In genomic region chr17:79968819-79969218, GRCm38 (mm10) we compare ENCODE assay signal across 15 mouse cellular contexts.
DNase-seq lines count a peak whose midpoint lies in the region; ATAC-seq and TF ChIP-seq lines count a peak whose summit lies in the region.
"Had no signal": no experiment of that assay in that cellular context is flagged by ENCODE, and none has a peak within 500 bp of the region (broad histone marks: within the 10 kb centered on the region; RNA-seq: fewer than 3 reads in every experiment).

No protein-coding gene starts in this region.

- peak; percentile 90 to 97 for TF ChIP-seq EP300 in MEL (IDR thresholded peaks at IDR 0.05; ENCODE audit: low read depth in 1 of 2, low read length in 2 of 2)
- no peak for TF ChIP-seq EP300 in liver, postnatal 0 days (IDR thresholded peaks at IDR 0.05; ENCODE audit: low read depth)

- no peaks in the 10 kb centered on the region for H3K36me3 ChIP-seq in liver, embryonic 11.5 days (ENCODE audit: control insufficient read depth, insufficient read depth, low read length)
- H3K36me3 ChIP-seq in MEL (ENCODE audit: control insufficient read depth in 1 of 2, insufficient read depth in 2 of 2, low read length in 2 of 2), result peaks cover 0 to 19% of the 10 kb centered on the region in 2 experiments; a peak in 2 of 4 replicates
- no peaks in the 10 kb centered on the region for H3K36me3 ChIP-seq in liver, postnatal 0 days (replicated peaks; ENCODE audit: insufficient read depth, low read length)
- H3K36me3 ChIP-seq: embryonic facial prominence, embryonic 12.5 days; forebrain, embryonic 12.5 days; hindbrain, embryonic 13.5 days; neural tube, embryonic 15.5 days had no signal

- no peak for TF ChIP-seq CTCF in MEL (IDR thresholded peaks at IDR 0.05 in 2 of 3, conservative IDR thresholded peaks at IDR 0.05 in 1 of 3; ENCODE audit: control insufficient read depth in 1 of 3, insufficient read depth in 1 of 3, low read depth in 2 of 3, low read length in 3 of 3, poor library complexity in 1 of 3, severe bottlenecking in 1 of 3)
- no peak for TF ChIP-seq CTCF in liver, postnatal 0 days (IDR thresholded peaks at IDR 0.05; ENCODE audit: low read depth)

- 37% methylated on average over 9 of the region's 9 CpGs for WGBS in liver, embryonic 11.5 days
- 44% methylated on average over 9 of the region's 9 CpGs for WGBS in liver, postnatal 0 days (ENCODE audit: insufficient replicate concordance)

- H3K4me2 ChIP-seq in liver, embryonic 11.5 days, result peak overlapping the region; percentile 31
- H3K4me2 ChIP-seq in liver, postnatal 0 days (ENCODE audit: low read depth, low read length), result no peak overlapping the region
- H3K4me2 ChIP-seq: embryonic facial prominence, embryonic 12.5 days; forebrain, embryonic 12.5 days; hindbrain, embryonic 13.5 days; neural tube, embryonic 15.5 days had no signal

- no peak overlapping the region for H3K9ac ChIP-seq in liver, embryonic 11.5 days (ENCODE audit: low read depth, low read length)
- H3K9ac ChIP-seq in MEL (ENCODE audit: control insufficient read depth, low read depth, low read length, poor library complexity, severe bottlenecking), result no peak overlapping the region
- no peak overlapping the region for H3K9ac ChIP-seq in liver, postnatal 0 days (replicated peaks)
- H3K9ac ChIP-seq: embryonic facial prominence, embryonic 12.5 days; forebrain, embryonic 12.5 days; hindbrain, embryonic 13.5 days; neural tube, embryonic 15.5 days had no signal

- DNase-seq in liver, embryonic 11.5 days (ENCODE audit: low spot score), result no peak
- no peak for DNase-seq in liver
- peak; percentile 94 for DNase-seq in MEL (ENCODE audit: low read depth, low spot score)
- no peak for DNase-seq in liver, postnatal 0 days
- DNase-seq in kidney, postnatal 25 days, result no peak
- DNase-seq in ovary, postnatal 36 days (ENCODE audit: low spot score), result no peak
- no peak for DNase-seq in adrenal gland, adult 8-10 months
- DNase-seq: cerebellum, adult 9-11 months; right cerebral cortex, adult 18-20 months had no signal

- peaks cover 23% of the 10 kb centered on the region for H3K4me1 ChIP-seq in liver, embryonic 11.5 days (replicated peaks; ENCODE audit: control insufficient read depth, insufficient read depth, low read length)
- peaks cover 8 to 38% of the 10 kb centered on the region in 2 experiments for H3K4me1 ChIP-seq in MEL (ENCODE audit: control insufficient read depth in 1 of 2, insufficient read depth in 2 of 2, low read length in 2 of 2)
- peaks cover 22% of the 10 kb centered on the region for H3K4me1 ChIP-seq in liver, postnatal 0 days (ENCODE audit: insufficient read depth)
- H3K4me1 ChIP-seq: neural tube, embryonic 15.5 days had no signal

- no peak for TF ChIP-seq RAD21 in MEL (IDR thresholded peaks at IDR 0.05; ENCODE audit: low read depth, low read length)

- peaks cover 3% of the 10 kb centered on the region; the same call in 1 of the 2 replicates for H3K27me3 ChIP-seq in liver, embryonic 11.5 days (replicated peaks; ENCODE audit: control insufficient read depth, insufficient read depth, low read length)
- H3K27me3 ChIP-seq in MEL (ENCODE audit: control insufficient read depth in 1 of 2, insufficient read depth in 2 of 2, low read length in 2 of 2), result no peaks in the 10 kb centered on the region
- H3K27me3 ChIP-seq in liver, postnatal 0 days (ENCODE audit: insufficient read depth, low read length), result 0 out of 2 replicates have a peak, but pooled peaks cover 3% of the 10 kb centered on the region
- H3K27me3 ChIP-seq: neural tube, embryonic 15.5 days had no signal

- H3K9me3 ChIP-seq in liver, embryonic 11.5 days (ENCODE audit: control insufficient read depth, low read length), result no peaks in the 10 kb centered on the region
- no peaks in the 10 kb centered on the region for H3K9me3 ChIP-seq in MEL (replicated peaks; ENCODE audit: insufficient read depth, low read length)
- H3K9me3 ChIP-seq in liver, postnatal 0 days (ENCODE audit: low read length), result no peaks in the 10 kb centered on the region
- H3K9me3 ChIP-seq: embryonic facial prominence, embryonic 12.5 days; forebrain, embryonic 12.5 days; hindbrain, embryonic 13.5 days; neural tube, embryonic 15.5 days had no signal

- peak; percentile 83 for ATAC-seq in liver, embryonic 11.5 days (replicated peaks; ENCODE audit: low FRiP score)
- peak; percentile 59 for ATAC-seq in common myeloid progenitor, adult 5-6 weeks (replicated peaks; ENCODE audit: low read depth, poor library complexity, severe bottlenecking)
- ATAC-seq in liver, postnatal 0 days, result peak; percentile 76

- TF ChIP-seq POLR2A in MEL (IDR thresholded peaks at IDR 0.05; ENCODE audit: control insufficient read depth in 1 of 2, insufficient read depth in 1 of 2, low read depth in 1 of 2, low read length in 2 of 2, poor library complexity in 1 of 2), result 0 out of 4 replicates have a peak, but pooled peaks of 1 of the 2 experiments have one; percentile 44

- no peak overlapping the region for H3K27ac ChIP-seq in liver, embryonic 11.5 days (ENCODE audit: low read depth, low read length)
- peak overlapping the region; percentile 33 for H3K27ac ChIP-seq in MEL (ENCODE audit: control insufficient read depth, low read depth, low read length)
- no peak overlapping the region for H3K27ac ChIP-seq in liver, postnatal 0 days (ENCODE audit: low read depth)
- H3K27ac ChIP-seq: embryonic facial prominence, embryonic 12.5 days; forebrain, embryonic 12.5 days; hindbrain, embryonic 13.5 days; macrophage; neural tube, embryonic 15.5 days had no signal

- no peaks in the 10 kb centered on the region for H3K79me2 ChIP-seq in MEL (ENCODE audit: control insufficient read depth, insufficient read depth, low read length, poor library complexity)

- no peak overlapping the region for H3K4me3 ChIP-seq in liver, embryonic 11.5 days (ENCODE audit: low read depth, low read length)
- peak overlapping the region in 1 of 2 experiments; percentile 15; a peak in 1 of 4 replicates for H3K4me3 ChIP-seq in MEL (ENCODE audit: control insufficient read depth in 1 of 2, insufficient read depth in 1 of 2, low read depth in 2 of 2, low read length in 2 of 2)
- no peak overlapping the region for H3K4me3 ChIP-seq in liver, postnatal 0 days (ENCODE audit: low read depth, low read length)
- H3K4me3 ChIP-seq: embryonic facial prominence, embryonic 12.5 days; forebrain, embryonic 12.5 days; hindbrain, embryonic 13.5 days; neural tube, embryonic 15.5 days had no signal

TF ChIP-seq in MEL, 35 proteins besides CTCF, POLR2A, EP300 and RAD21:
- TF ChIP-seq TBP (IDR thresholded peaks at IDR 0.05; ENCODE audit: low read depth, low read length) (peak; percentile 63; the same call in 1 of the 2 replicates), RCOR1 (IDR thresholded peaks at IDR 0.05; ENCODE audit: low read depth, low read length) (peak; percentile 99), MAZ (IDR thresholded peaks at IDR 0.05; ENCODE audit: low read depth, low read length) (peak; percentile 30; the same call in 1 of the 2 replicates), UBTF (IDR thresholded peaks at IDR 0.05; ENCODE audit: borderline replicate concordance, insufficient read depth, low read depth, low read length) (no peak), KAT2A (conservative IDR thresholded peaks at IDR 0.05; ENCODE audit: low read depth, low read length) (no peak), ZNF384 (IDR thresholded peaks at IDR 0.05; ENCODE audit: low read depth, low read length) (no peak), TCF12 (IDR thresholded peaks at IDR 0.05; ENCODE audit: low read depth, low read length) (peak; percentile 97), MXI1 (IDR thresholded peaks at IDR 0.05; ENCODE audit: low read depth, low read length) (peak; percentile 72), SIN3A (IDR thresholded peaks at IDR 0.05; ENCODE audit: low read length) (peak; percentile 87), TAL1 (IDR thresholded peaks at IDR 0.05; ENCODE audit: low read length) (peak; percentile 95), POLR2AphosphoS2 (IDR thresholded peaks at IDR 0.05; ENCODE audit: low read length) (no peak), MYC (IDR thresholded peaks at IDR 0.05; ENCODE audit: low read depth, low read length) (peak; percentile 79; the same call in 1 of the 2 replicates), MAX (IDR thresholded peaks at IDR 0.05; ENCODE audit: low read length) (peak; percentile 45; the same call in 1 of the 2 replicates), ETS1 (IDR thresholded peaks at IDR 0.05; ENCODE audit: low read depth, low read length) (peak; percentile 87), GATA1 (IDR thresholded peaks at IDR 0.05; ENCODE audit: low read depth, low read length) (peak; percentile 98), MYB (IDR thresholded peaks at IDR 0.05; ENCODE audit: low read depth, low read length) (peak; percentile 77)
